Mouse (Mus musculus): ENCODE data around the gene Rasa3.

DNA sequence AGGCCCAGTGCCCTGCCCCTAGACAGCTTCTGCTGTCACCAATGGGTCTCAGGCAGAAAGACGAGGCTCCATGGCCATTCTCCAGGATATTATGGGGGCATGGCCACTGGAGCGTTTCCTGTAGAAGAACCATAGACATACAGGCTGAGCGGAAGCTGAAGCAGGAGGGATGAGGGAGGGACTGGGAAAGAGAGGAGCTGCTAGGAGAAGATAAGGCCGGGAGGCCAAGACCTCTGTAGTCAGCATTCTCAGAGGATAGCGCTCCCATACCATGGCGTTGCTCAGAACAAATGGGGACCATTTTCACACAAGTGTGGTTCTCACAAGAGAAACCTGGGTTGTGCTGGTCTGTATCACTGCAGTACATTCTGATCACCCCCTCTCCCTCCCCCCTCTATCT is 88.3 kb downstream of the Rasa3 start:
- TF ChIP-seq CTCF (IDR thresholded peaks at IDR 0.05; ENCODE audit: low read depth) (no peak), EP300 (optimal IDR thresholded peaks at IDR 0.05) (no peak)
